Mouse (Mus musculus) c-Kit-positive CD71-negative TER-119-negative erythroid progenitor cells, embryonic 14.5 days (primary cell): ENCODE data around the gene Lage3.
"Not testable (repeated sequence)": the region's sequence is repeated elsewhere in the genome, so short reads cannot be mapped to it uniquely, and the experiment has no call there.

Source experiments
- DNase-seq: peaks from one replicate; pipeline ENCODE4 v3.0.0-alpha.2; 2013; ENCODE audit warnings: low read depth

Gene Lage3

GRCm38 (mm10) chrX:74353467-74353770, at the start of gene Lage3:
Gene Lage3, minus strand, starts transcription at chrX:74353618.
- DNase-seq, result peak; percentile 44

GRCm38 (mm10) chrX:74400136-74400535, 46.7 kb upstream of the Lage3 start:
- no peak for DNase-seq

- peak; percentile 66 for DNase-seq
These were observed 39.4 kb upstream of the Lage3 start, which contains the start of the genes Fam3a and Ikbkg for GRCm38 (mm10) chrX:74392535-74393443. Gene Fam3a, minus strand, starts transcription at chrX:74393272. Gene Ikbkg, plus strand, starts transcription at chrX:74393290.

GRCm38 (mm10) chrX:74388153-74388552, 34.7 kb upstream of the Lage3 start:
- no peak for DNase-seq

GRCm38 (mm10) chrX:74384451-74384850, 31.0 kb upstream of the Lage3 start:
- no peak for DNase-seq

GRCm38 (mm10) chrX:74372888-74373549, 19.6 kb upstream of the Lage3 start, which contains the start of the genes Ubl4a and Slc10a3:
Gene Ubl4a, minus strand, starts transcription at chrX:74373218.
Gene Slc10a3, minus strand, starts transcription at chrX:74373349.
- DNase-seq, result peak; percentile 60

- DNase-seq, result peak; percentile 24
These were observed 14.9 kb upstream of the Lage3 start for GRCm38 (mm10) chrX:74368209-74368909.

- no peak for DNase-seq
These were observed 14.1 kb upstream of the Lage3 start for GRCm38 (mm10) chrX:74367512-74367911.

- no peak for DNase-seq
These were observed 5.8 kb upstream of the Lage3 start for GRCm38 (mm10) chrX:74359171-74359570.

- DNase-seq, result not testable (repeated sequence)
These were observed 3.7 kb upstream of the Lage3 start for GRCm38 (mm10) chrX:74357069-74357468.

GRCm38 (mm10) chrX:74352645-74353466, 562 bp downstream of the Lage3 start:
- no peak for DNase-seq

- no peak for DNase-seq
These were observed 23.1 kb downstream of the Lage3 start for GRCm38 (mm10) chrX:74330166-74330930.

GRCm38 (mm10) chrX:74329215-74329671, 24.2 kb downstream of the Lage3 start:
- no peak for DNase-seq

GRCm38 (mm10) chrX:74328725-74329161, 24.7 kb downstream of the Lage3 start, which contains the start of gene Plxna3:
Gene Plxna3, plus strand, starts transcription at chrX:74329066.
- peak; percentile 50 for DNase-seq

- peak; percentile 59 for DNase-seq
These were observed 40.6 kb downstream of the Lage3 start, which contains the start of gene Fam50a for GRCm38 (mm10) chrX:74312540-74313464. Gene Fam50a, plus strand, starts transcription at chrX:74313033.

- no peak for DNase-seq
These were observed 48.3 kb downstream of the Lage3 start, which contains the start of gene Gdi1 for GRCm38 (mm10) chrX:74304867-74305700. Gene Gdi1, plus strand, starts transcription at chrX:74304998.
